Mouse (Mus musculus): ENCODE measurements at regions not wholly inside any gene's neighbourhood (a gene's known extent, or its start where the extent isn't known, plus 50 kb on each side); places are given as distances from the start of the nearest gene placed in this dataset.

DNA sequence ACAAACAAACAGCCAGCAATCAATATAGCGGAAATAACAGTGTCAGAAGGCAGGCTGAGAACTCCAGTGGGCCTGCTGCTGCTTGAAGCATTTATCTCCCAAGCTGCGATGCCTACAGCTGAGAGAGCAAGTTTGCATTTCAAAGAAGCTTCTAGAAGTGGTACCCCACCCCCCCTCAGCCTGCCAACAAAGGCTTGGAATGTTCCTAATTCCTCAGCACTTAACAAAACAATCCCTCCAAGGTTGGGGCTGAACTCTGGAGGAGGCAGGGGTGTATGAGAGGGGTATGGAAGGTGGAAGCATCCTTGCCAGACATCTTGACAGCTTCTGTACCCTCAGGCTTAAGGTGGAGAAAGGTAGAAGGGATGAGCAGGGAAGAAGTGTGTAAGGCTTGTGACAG, 70.2 kb upstream of the Lmcd1 start:
- H3K4me1 ChIP-seq (ENCODE audit: control insufficient read depth in 2 of 2, insufficient read depth in 2 of 2, low read length in 2 of 2): peaks cover 6 to 10% of the 10 kb centered on the region in 2 experiments; a peak in 2 of 4 replicates
- ATAC-seq (ENCODE audit: insufficient number of reproducible peaks, insufficient read depth, low FRiP score, low read depth): no peak
- no peak overlapping the region for H3K9ac ChIP-seq (ENCODE audit: low read length)
- H3K27me3 ChIP-seq (ENCODE audit: control insufficient read depth, insufficient read depth, low read length): no peaks in the 10 kb centered on the region
- 12% methylated on average over 2 of the region's 2 CpGs for WGBS
- H3K36me3 ChIP-seq (ENCODE audit: control insufficient read depth, insufficient read depth, low read length): no peaks in the 10 kb centered on the region
- H3K4me2 ChIP-seq (ENCODE audit: low read length): no peak overlapping the region
- no peak overlapping the region for H3K4me3 ChIP-seq (ENCODE audit: control insufficient read depth in 1 of 2, insufficient read depth in 1 of 2, low read depth in 1 of 2, low read length in 2 of 2)
- H3K9me3 ChIP-seq (ENCODE audit: control insufficient read depth, low read length): no peaks in the 10 kb centered on the region
- H3K27ac ChIP-seq (replicated peaks in 1 of 2; ENCODE audit: control insufficient read depth in 1 of 2, insufficient read depth in 1 of 2, low read depth in 2 of 2, low read length in 2 of 2): no peak overlapping the region

DNA sequence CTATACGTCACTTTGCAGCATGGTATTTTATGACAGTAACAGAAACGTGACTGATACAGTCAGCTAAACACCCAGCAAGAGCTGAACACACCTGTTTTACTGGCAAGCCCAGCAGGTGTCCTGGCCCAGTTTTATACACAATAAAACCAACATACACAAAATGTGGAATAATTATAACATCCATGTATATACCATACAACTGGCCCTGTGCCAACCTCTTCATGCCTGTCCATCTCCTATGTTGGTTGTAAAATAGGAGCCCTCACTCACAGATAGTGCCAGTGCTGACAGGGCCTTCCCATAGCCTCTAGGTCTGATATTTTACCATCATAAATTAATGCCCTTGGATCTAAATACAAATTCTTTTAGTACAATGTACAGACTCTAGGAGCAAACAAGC, 68.6 kb upstream of the Lmcd1 start:
- WGBS: 79% methylated on average over 2 of the region's 2 CpGs
- H3K9me3 ChIP-seq (ENCODE audit: control insufficient read depth, low read length): no peaks in the 10 kb centered on the region
- H3K9ac ChIP-seq (ENCODE audit: low read length): no peak overlapping the region
- no peak overlapping the region for H3K27ac ChIP-seq (replicated peaks in 1 of 2; ENCODE audit: control insufficient read depth in 1 of 2, insufficient read depth in 1 of 2, low read depth in 2 of 2, low read length in 2 of 2)
- no peak for ATAC-seq (ENCODE audit: insufficient number of reproducible peaks, insufficient read depth, low FRiP score, low read depth)
- H3K4me3 ChIP-seq (ENCODE audit: control insufficient read depth in 1 of 2, insufficient read depth in 1 of 2, low read depth in 1 of 2, low read length in 2 of 2): no peak overlapping the region
- no peaks in the 10 kb centered on the region for H3K36me3 ChIP-seq (ENCODE audit: control insufficient read depth, insufficient read depth, low read length)
- H3K4me1 ChIP-seq (ENCODE audit: control insufficient read depth in 2 of 2, insufficient read depth in 2 of 2, low read length in 2 of 2): peaks cover 7 to 14% of the 10 kb centered on the region in 2 experiments; a peak in 2 of 4 replicates
- H3K27me3 ChIP-seq (ENCODE audit: control insufficient read depth, insufficient read depth, low read length): no peaks in the 10 kb centered on the region
- H3K4me2 ChIP-seq (ENCODE audit: low read length): no peak overlapping the region

DNA sequence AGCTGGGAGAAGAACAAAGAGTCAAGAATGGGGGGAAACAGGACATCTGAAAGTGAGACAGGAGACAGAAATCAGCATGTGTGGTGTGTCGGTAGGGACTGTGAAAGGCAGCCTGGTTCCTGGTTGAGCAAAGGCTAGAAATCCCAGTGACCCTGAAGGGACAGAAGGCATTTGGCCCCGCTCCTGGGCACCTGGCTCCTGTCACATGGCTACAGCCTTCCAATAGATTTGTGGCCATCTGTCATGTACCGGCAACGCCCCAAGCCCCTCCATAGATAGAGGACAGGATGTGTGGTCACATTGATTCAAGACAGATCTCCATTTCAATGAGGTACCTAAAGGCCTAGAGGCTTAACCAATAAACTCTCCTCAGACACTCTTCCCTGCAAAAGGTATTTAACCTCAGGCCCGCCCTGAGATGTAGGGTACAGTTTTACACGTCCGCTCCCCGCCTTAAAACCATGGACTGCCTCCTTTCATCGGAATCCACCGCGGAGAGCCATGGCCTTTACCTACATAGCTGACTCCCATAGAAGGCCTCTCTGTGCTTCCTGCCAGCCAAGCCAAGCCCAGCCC, 68.0 kb upstream of the Lmcd1 start:
- no peaks in the 10 kb centered on the region for H3K27me3 ChIP-seq (ENCODE audit: control insufficient read depth, insufficient read depth, low read length)
- H3K4me1 ChIP-seq (ENCODE audit: control insufficient read depth in 2 of 2, insufficient read depth in 2 of 2, low read length in 2 of 2): peaks cover 11 to 19% of the 10 kb centered on the region in 2 experiments; a peak in 2 of 4 replicates
- no peak overlapping the region for H3K27ac ChIP-seq (replicated peaks in 1 of 2; ENCODE audit: control insufficient read depth in 1 of 2, insufficient read depth in 1 of 2, low read depth in 2 of 2, low read length in 2 of 2)
- H3K9ac ChIP-seq (ENCODE audit: low read length): no peak overlapping the region
- H3K36me3 ChIP-seq (ENCODE audit: control insufficient read depth, insufficient read depth, low read length): no peaks in the 10 kb centered on the region
- ATAC-seq (ENCODE audit: insufficient number of reproducible peaks, insufficient read depth, low FRiP score, low read depth): no peak
- H3K9me3 ChIP-seq (ENCODE audit: control insufficient read depth, low read length): no peaks in the 10 kb centered on the region
- H3K4me2 ChIP-seq (ENCODE audit: low read length): no peak overlapping the region
- H3K4me3 ChIP-seq (ENCODE audit: control insufficient read depth in 1 of 2, insufficient read depth in 1 of 2, low read depth in 1 of 2, low read length in 2 of 2): no peak overlapping the region
- 83% methylated on average over 11 of the region's 11 CpGs for WGBS

DNA sequence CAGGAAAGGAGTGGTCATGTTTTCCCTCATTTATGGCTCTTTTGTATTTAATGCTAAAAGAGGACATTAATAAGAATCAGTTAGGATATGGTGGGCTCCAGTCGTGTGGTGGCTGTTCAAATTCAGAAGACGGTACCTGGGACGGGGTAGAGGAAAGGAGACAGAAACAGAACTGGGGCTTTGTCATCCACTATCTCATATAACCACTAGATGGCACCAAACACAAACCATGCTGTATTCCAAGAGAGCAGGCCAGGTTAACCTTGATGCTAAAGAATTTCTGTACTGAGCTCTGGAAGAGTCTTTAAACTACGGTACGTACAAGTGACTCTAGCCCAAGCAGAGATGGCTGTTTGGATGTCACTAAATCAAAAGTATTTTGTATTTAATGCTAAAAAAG, 66.3 kb upstream of the Lmcd1 start:
- Histone ChIP-seq H3K4me1 (ENCODE audit: control insufficient read depth in 2 of 2, insufficient read depth in 2 of 2, low read length in 2 of 2) (peaks cover 10 to 14% of the 10 kb centered on the region in 2 experiments; a peak in 2 of 4 replicates), H3K27ac (replicated peaks in 1 of 2; ENCODE audit: control insufficient read depth in 1 of 2, insufficient read depth in 1 of 2, low read depth in 2 of 2, low read length in 2 of 2) (no peak overlapping the region), H3K9me3 (ENCODE audit: control insufficient read depth, low read length) (no peaks in the 10 kb centered on the region), H3K4me2 (ENCODE audit: low read length) (no peak overlapping the region), H3K36me3 (ENCODE audit: control insufficient read depth, insufficient read depth, low read length) (no peaks in the 10 kb centered on the region), H3K4me3 (ENCODE audit: control insufficient read depth in 1 of 2, insufficient read depth in 1 of 2, low read depth in 1 of 2, low read length in 2 of 2) (no peak overlapping the region), H3K27me3 (ENCODE audit: control insufficient read depth, insufficient read depth, low read length) (no peaks in the 10 kb centered on the region), H3K9ac (ENCODE audit: low read length) (no peak overlapping the region)
- WGBS: 37% methylated on average over 5 of the region's 5 CpGs
- no peak for ATAC-seq (ENCODE audit: insufficient number of reproducible peaks, insufficient read depth, low FRiP score, low read depth)

DNA sequence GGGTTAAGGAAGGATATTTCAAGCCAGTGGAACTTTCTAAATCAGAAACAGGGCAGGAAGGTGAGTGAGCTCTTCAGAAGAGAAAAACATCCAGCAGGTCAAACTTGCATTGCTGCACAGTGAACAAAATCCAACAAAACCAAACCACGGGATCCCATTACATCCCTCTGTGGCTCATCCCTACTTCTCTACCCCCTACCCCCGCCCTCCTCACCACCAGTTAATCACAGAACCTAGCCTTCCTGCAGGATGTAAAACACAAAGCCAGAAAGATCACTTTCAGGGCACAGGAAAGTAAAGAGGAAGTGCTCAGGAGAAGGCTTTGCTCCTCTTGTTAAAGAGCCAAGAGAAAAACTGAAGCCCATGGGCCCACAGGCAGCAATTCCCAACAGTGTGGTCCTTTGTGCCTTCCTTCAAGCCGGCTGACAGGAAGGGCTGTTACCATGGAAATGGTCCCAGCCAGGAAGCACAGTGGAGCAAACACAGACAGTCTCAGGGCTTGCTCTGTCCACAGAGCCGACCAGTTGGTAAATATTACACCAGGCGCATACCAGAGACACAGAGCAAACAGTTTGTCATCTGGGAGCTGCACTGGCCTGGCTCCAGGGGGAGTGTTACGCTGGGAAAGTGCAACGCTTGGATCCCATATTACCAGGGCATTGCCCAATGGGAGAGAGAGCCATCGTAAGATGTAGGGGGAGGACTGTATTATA, 63.2 kb upstream of the Lmcd1 start:
- Histone ChIP-seq H3K27me3 (ENCODE audit: control insufficient read depth, insufficient read depth, low read length) (no peaks in the 10 kb centered on the region), H3K4me2 (ENCODE audit: low read length) (no peak overlapping the region), H3K27ac (replicated peaks in 1 of 2; ENCODE audit: control insufficient read depth in 1 of 2, insufficient read depth in 1 of 2, low read depth in 2 of 2, low read length in 2 of 2) (peak overlapping the region; percentile 73 to 74), H3K9me3 (ENCODE audit: control insufficient read depth, low read length) (no peaks in the 10 kb centered on the region), H3K4me3 (ENCODE audit: control insufficient read depth in 1 of 2, insufficient read depth in 1 of 2, low read depth in 1 of 2, low read length in 2 of 2) (no peak overlapping the region), H3K9ac (ENCODE audit: low read length) (no peak overlapping the region), H3K36me3 (ENCODE audit: control insufficient read depth, insufficient read depth, low read length) (no peaks in the 10 kb centered on the region), H3K4me1 (ENCODE audit: control insufficient read depth in 2 of 2, insufficient read depth in 2 of 2, low read length in 2 of 2) (peaks cover 6 to 11% of the 10 kb centered on the region in 2 experiments; a peak in 1 of 4 replicates)
- 49% methylated on average over 8 of the region's 8 CpGs for WGBS
- peak; percentile 87 for ATAC-seq (ENCODE audit: insufficient number of reproducible peaks, insufficient read depth, low FRiP score, low read depth)

DNA sequence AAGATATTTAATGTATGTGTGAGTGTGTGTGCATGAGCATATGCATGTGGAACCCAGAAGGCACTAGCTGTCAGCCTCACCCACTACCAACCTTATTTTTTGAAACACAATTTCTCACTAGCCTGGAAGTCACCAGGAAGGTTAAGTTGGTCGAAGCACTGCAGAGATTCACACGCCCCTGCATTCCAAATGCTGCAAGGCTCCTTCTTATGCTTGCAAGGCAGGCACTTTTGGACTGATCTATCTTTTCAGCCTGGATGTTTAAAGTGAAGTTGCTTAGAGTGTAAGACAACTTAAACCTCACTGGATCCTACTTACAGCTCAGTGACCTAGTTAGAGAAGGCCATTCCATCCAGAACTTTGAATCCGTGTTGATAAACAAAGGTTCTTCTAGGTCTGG, 56.7 kb upstream of the Lmcd1 start:
- Histone ChIP-seq H3K4me1 (ENCODE audit: control insufficient read depth in 2 of 2, insufficient read depth in 2 of 2, low read length in 2 of 2) (no peaks in the 10 kb centered on the region), H3K4me2 (ENCODE audit: low read length) (no peak overlapping the region), H3K36me3 (ENCODE audit: control insufficient read depth, insufficient read depth, low read length) (no peaks in the 10 kb centered on the region), H3K4me3 (ENCODE audit: control insufficient read depth in 1 of 2, insufficient read depth in 1 of 2, low read depth in 1 of 2, low read length in 2 of 2) (no peak overlapping the region), H3K9me3 (ENCODE audit: control insufficient read depth, low read length) (no peaks in the 10 kb centered on the region), H3K27me3 (ENCODE audit: control insufficient read depth, insufficient read depth, low read length) (no peaks in the 10 kb centered on the region), H3K27ac (replicated peaks in 1 of 2; ENCODE audit: control insufficient read depth in 1 of 2, insufficient read depth in 1 of 2, low read depth in 2 of 2, low read length in 2 of 2) (no peak overlapping the region), H3K9ac (ENCODE audit: low read length) (no peak overlapping the region)
- 72% methylated on average over 3 of the region's 3 CpGs for WGBS
- ATAC-seq (ENCODE audit: insufficient number of reproducible peaks, insufficient read depth, low FRiP score, low read depth): no peak

DNA sequence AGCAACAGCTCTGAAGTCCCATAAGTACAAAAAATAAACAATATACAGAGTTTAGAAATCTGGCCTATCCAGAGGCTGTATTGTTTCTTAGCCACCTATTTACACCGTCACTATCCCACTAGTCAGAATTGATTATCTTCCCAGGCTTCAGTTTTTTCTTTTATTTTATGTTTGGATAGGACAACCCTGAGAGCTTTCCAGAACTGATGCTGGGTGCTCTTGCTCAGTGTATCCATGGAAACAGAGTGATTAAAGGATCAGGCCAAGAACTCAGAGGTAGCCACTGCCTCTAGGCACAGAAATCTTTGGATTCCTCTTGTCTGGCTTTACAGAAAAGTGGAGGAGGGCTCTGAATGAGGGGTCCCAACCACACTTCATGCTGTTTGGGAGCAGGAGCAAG, 55.3 kb upstream of the Lmcd1 start:
- Histone ChIP-seq H3K36me3 (ENCODE audit: control insufficient read depth, insufficient read depth, low read length) (no peaks in the 10 kb centered on the region), H3K27me3 (ENCODE audit: control insufficient read depth, insufficient read depth, low read length) (no peaks in the 10 kb centered on the region), H3K9ac (ENCODE audit: low read length) (no peak overlapping the region), H3K9me3 (ENCODE audit: control insufficient read depth, low read length) (no peaks in the 10 kb centered on the region), H3K4me3 (ENCODE audit: control insufficient read depth in 1 of 2, insufficient read depth in 1 of 2, low read depth in 1 of 2, low read length in 2 of 2) (no peak overlapping the region), H3K4me2 (ENCODE audit: low read length) (no peak overlapping the region), H3K4me1 (ENCODE audit: control insufficient read depth in 2 of 2, insufficient read depth in 2 of 2, low read length in 2 of 2) (no peaks in the 10 kb centered on the region), H3K27ac (replicated peaks in 1 of 2; ENCODE audit: control insufficient read depth in 1 of 2, insufficient read depth in 1 of 2, low read depth in 2 of 2, low read length in 2 of 2) (no peak overlapping the region)
- 83% methylated on average over 1 of the region's 1 CpGs for WGBS
- ATAC-seq (ENCODE audit: insufficient number of reproducible peaks, insufficient read depth, low FRiP score, low read depth): no peak

DNA sequence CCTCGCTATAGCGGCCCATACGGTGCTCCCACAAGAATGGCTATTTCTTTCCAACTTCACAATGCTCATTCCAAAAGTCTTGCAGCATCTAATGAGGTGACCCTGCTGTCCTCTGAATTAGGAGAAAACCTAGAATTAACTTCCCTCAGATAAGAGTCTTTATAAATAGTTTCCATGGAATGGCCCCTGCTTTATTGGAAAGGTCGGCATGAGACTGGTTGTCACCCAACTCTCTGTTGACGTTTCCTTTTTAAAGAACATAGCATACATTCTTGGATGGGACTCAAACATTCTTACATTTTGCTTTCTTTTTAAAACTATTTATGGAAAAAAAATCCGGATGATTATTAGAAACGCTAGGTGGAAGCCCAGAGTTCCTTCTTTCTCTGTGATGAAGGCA, 53.9 kb upstream of the Lmcd1 start:
- no peaks in the 10 kb centered on the region for H3K9me3 ChIP-seq (ENCODE audit: control insufficient read depth, low read length)
- H3K4me2 ChIP-seq (ENCODE audit: low read length): no peak overlapping the region
- H3K36me3 ChIP-seq (ENCODE audit: control insufficient read depth, insufficient read depth, low read length): no peaks in the 10 kb centered on the region
- H3K4me1 ChIP-seq (ENCODE audit: control insufficient read depth in 2 of 2, insufficient read depth in 2 of 2, low read length in 2 of 2): no peaks in the 10 kb centered on the region
- H3K27me3 ChIP-seq (ENCODE audit: control insufficient read depth, insufficient read depth, low read length): no peaks in the 10 kb centered on the region
- WGBS: 74% methylated on average over 7 of the region's 7 CpGs
- no peak for ATAC-seq (ENCODE audit: insufficient number of reproducible peaks, insufficient read depth, low FRiP score, low read depth)
- H3K9ac ChIP-seq (ENCODE audit: low read length): no peak overlapping the region
- H3K4me3 ChIP-seq (ENCODE audit: control insufficient read depth in 1 of 2, insufficient read depth in 1 of 2, low read depth in 1 of 2, low read length in 2 of 2): no peak overlapping the region
- H3K27ac ChIP-seq (replicated peaks in 1 of 2; ENCODE audit: control insufficient read depth in 1 of 2, insufficient read depth in 1 of 2, low read depth in 2 of 2, low read length in 2 of 2): no peak overlapping the region
